Mouse (Mus musculus) lung, postnatal 0 days (tissue): ENCODE results near the gene Otud7b. TPM values are rescaled to one million over a fixed set of nuclear protein-coding genes. Genes with fewer than 3 reads are reported as not detected.

Source experiments
- ATAC-seq: fragments of 200-750 bp; cut with Nextera tagmentation; 2 replicates; pipeline ENCODE4 v1.8.0; 2017; ENCODE audit warnings: moderate library complexity
- DNase-seq: peaks from one replicate; pipeline ENCODE4 v3.0.0-alpha.2; 2016; ENCODE audit warnings: low spot score
- H3K27ac ChIP-seq: fragments of 300-500 bp; sonication (generic); 2 replicates; pipeline ENCODE4 v1.5.1; 2014; ENCODE audit warnings: antibody characterized with exemption, mild to moderate bottlenecking, low read length, mixed read lengths
- H3K27me3 ChIP-seq: fragments of 300-500 bp; sonication (generic); replicated peaks from 2 replicates; pipeline ENCODE4 v1.6.1; 2014; ENCODE audit warnings: low read length, mixed read lengths; ENCODE audit not compliant: insufficient read depth
- H3K36me3 ChIP-seq: fragments of 300-500 bp; sonication (generic); 2 replicates; pipeline ENCODE4 v1.6.1; 2014; ENCODE audit warnings: low read length, mixed read lengths; ENCODE audit not compliant: insufficient read depth
- H3K4me1 ChIP-seq: fragments of 300-500 bp; sonication (generic); 2 replicates; pipeline ENCODE4 v1.6.1; 2014; ENCODE audit warnings: antibody characterized with exemption, low read depth, low read length, mixed read lengths; ENCODE audit not compliant: insufficient read depth
- H3K4me2 ChIP-seq: fragments of 300-500 bp; sonication (generic); replicated peaks from 2 replicates; pipeline ENCODE4 v1.6.1; 2014; ENCODE audit warnings: low read depth, mild to moderate bottlenecking, low read length, moderate library complexity, mixed read lengths
- H3K4me3 ChIP-seq: fragments of 300-500 bp; sonication (generic); 2 replicates; pipeline ENCODE4 v1.5.1; 2014; ENCODE audit warnings: low read depth, low read length
- H3K9ac ChIP-seq: fragments of 300-500 bp; sonication (generic); replicated peaks from 2 replicates; pipeline ENCODE4 v1.6.1; 2014; ENCODE audit warnings: low read depth, mild to moderate bottlenecking
- H3K9me3 ChIP-seq: fragments of 300-500 bp; sonication (generic); 2 replicates; pipeline ENCODE4 v1.6.1; 2016; ENCODE audit warnings: low read length, mixed read lengths
- CTCF ChIP-seq: IDR thresholded peaks from 2 replicates; pipeline ENCODE4 v1.5.1; 2016; ENCODE audit warnings: antibody characterized with exemption, mild to moderate bottlenecking
- EP300 ChIP-seq: IDR thresholded peaks from 2 replicates; pipeline ENCODE4 v1.6.1; 2016; ENCODE audit warnings: antibody characterized with exemption, mild to moderate bottlenecking, control low read depth
- WGBS: fragments of 180-500 bp; shearing (Covaris S2); extraction: QIAGEN DNeasy Blood & Tissue Kit; methylation state at CpG from one replicate; pipeline ENCODE4 v1.1.7; 2014; 5-methylcytosine and 5-hydroxymethylcytosine counted together
- polyA plus RNA-seq: library from polyadenylated mRNA; unstranded; fragments of >200 nt; fragmentation: Nextera tagmentation; extraction: Ambion mirVana; gene quantifications from 2 replicates; pipeline ENCODE4 v1.2.1, GENCODE M21; 2015

Gene Otud7b
- polyA plus RNA-seq, 1 experiment from 2014 or later: 30.2 TPM

DNA sequence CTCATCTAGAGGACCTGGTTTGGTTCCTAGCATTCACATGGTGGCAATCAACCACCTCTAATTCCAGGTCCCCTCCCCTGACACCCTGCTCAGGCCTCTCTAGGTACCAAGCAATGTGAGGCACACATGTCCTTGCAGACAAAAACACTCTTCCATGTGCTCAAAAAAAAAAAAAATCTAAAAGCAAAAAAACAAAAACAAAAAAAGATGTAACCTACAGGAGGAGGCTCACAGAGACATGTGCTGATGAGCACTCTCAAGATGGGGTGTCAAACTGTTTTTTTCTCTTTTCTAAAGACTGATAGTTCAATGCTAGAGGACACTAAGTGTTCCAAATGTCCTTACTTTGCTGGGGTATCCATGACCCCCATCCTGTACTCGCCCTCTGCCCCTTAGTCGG is 22.2 kb upstream of the Otud7b start:
- DNase-seq (no peak), ATAC-seq (no peak)
- TF ChIP-seq CTCF (no peak), EP300 (no peak)
- Histone ChIP-seq H3K4me3 (no peak overlapping the region), H3K9me3 (no peaks in the 10 kb centered on the region), H3K27ac (no peak overlapping the region), H3K4me2 (no peak overlapping the region), H3K36me3 (no peaks in the 10 kb centered on the region), H3K27me3 (no peaks in the 10 kb centered on the region), H3K9ac (no peak overlapping the region), H3K4me1 (no peaks in the 10 kb centered on the region)
- WGBS: 79% methylated on average over 2 of the region's 2 CpGs

DNA sequence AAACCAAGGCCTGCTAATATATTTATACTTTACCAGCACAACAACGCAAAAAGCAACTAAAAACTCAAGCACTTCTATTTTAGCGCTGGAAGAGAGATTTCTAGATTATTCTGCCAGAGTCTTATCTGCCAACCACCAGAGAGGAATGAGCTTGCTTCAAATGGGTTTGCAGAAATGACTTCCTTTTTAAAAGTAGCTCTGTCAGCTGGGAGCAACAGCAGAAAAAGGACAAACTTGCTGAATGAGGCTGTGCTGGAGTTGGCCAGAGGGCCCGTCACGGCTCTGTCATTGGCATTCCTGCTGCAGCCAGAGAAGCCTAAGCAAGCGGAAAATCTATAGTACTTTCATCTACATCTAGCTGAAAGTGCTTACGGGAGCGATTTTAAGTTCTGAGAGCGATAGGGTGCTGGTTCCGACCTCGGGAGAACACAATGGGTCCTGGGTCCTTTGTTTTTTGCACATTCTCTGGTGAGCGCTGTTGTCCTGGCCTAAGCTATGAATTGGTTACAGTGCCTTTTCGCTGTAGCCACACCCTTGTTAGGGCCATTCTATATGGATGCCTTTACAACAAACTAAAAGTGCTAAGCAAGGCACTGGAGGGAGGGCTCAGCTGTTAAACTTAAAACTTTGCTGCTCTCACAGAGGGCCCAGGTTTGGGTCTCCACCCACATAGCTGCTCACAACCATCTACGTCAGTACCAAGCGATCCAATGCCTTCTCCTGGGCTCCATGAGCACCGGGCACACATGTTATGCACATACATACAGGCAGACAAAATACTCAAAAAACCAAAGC is 21.4 kb upstream of the Otud7b start:
- Histone ChIP-seq H3K4me3 (no peak overlapping the region), H3K27me3 (no peaks in the 10 kb centered on the region), H3K9me3 (no peaks in the 10 kb centered on the region), H3K9ac (no peak overlapping the region), H3K36me3 (no peaks in the 10 kb centered on the region), H3K4me1 (no peaks in the 10 kb centered on the region), H3K4me2 (no peak overlapping the region), H3K27ac (no peak overlapping the region)
- 74% methylated on average over 15 of the region's 15 CpGs for WGBS
- no peak for ATAC-seq
- no peak for DNase-seq
- TF ChIP-seq EP300 (no peak), CTCF (no peak)

DNA sequence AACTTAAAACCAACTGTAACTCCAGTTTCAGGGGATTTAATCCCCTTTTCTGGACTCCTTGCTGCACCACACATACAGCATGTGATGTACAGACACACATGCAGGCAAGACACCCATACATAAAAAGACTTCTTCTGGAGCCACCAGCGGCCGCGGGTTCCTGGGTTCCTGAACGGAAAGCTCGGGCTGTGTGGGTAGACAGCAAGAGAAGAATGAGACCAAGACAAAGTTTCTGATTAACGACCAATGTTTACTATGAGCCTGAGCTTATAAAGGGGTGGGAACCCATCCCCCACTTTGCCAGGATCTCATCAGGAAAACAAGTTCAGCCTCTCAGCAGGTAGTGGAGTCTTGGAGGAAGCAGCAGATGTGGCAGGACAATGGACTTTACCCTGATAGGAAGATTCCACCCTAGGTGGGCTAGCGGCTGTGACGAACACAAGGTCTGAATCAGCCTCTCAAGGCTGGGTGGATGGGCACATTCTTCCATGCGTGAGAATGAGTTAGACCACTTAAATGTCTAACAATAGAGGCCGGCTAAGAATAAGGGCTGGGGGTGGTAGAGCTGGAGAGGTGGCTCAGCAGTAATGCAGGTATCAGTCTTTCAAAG is 20.1 kb upstream of the Otud7b start:
- Histone ChIP-seq H3K9me3 (no peaks in the 10 kb centered on the region), H3K36me3 (no peaks in the 10 kb centered on the region), H3K27me3 (no peaks in the 10 kb centered on the region), H3K4me1 (no peaks in the 10 kb centered on the region), H3K4me2 (no peak overlapping the region), H3K4me3 (no peak overlapping the region), H3K9ac (no peak overlapping the region), H3K27ac (no peak overlapping the region)
- ATAC-seq (no peak), DNase-seq (no peak)
- 79% methylated on average over 10 of the region's 10 CpGs for WGBS
- TF ChIP-seq EP300 (no peak), CTCF (no peak)

DNA sequence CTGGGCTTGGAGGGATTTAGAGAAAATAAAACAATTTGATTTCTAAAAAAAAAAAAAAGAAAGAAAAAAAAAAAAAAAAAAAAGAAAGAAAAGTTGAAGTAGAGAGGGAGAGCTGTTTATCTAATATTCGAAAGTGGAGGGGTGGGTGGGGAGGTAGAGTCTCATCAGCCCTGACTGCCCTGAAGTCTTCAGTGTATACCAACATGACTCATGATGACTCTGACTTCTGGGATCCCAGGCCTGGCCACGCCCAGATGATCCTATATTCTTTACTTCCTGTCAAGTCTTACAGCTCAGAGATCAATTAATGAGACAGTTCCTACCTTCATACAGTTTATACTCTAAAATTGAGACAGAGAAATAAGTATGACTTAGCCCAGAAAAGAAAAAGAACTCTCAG is 17.1 kb upstream of the Otud7b start:
- WGBS: 52% methylated on average over 2 of the region's 2 CpGs
- Histone ChIP-seq H3K9ac (no peak overlapping the region), H3K4me3 (no peak overlapping the region), H3K27me3 (no peaks in the 10 kb centered on the region), H3K4me2 (no peak overlapping the region), H3K27ac (no peak overlapping the region), H3K4me1 (no peaks in the 10 kb centered on the region), H3K9me3 (no peaks in the 10 kb centered on the region), H3K36me3 (no peaks in the 10 kb centered on the region)
- ATAC-seq: no peak
- no peak for DNase-seq
- TF ChIP-seq EP300 (no peak), CTCF (no peak)

DNA sequence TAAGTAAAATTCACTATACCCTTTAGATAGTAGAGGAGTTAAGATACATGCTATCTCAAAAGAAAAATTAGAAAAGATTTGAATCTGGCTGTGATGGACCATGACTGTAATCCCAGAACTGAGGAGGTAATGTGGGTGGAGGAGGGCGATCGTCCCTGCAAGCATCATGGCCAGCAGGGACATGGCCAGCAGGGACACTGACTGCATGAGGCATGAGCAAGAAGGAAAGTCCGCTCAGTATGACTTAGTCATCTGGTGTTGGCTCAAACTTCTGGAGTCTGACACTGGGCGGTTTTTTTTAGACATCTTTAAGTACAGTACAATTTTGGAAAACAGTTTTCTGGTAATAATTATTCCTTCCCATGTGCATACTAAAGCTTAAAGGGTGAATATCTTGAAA is 16.5 kb upstream of the Otud7b start:
- TF ChIP-seq CTCF (no peak), EP300 (no peak)
- H3K4me1 ChIP-seq: no peaks in the 10 kb centered on the region
- no peak overlapping the region for H3K9ac ChIP-seq
- 77% methylated on average over 4 of the region's 4 CpGs for WGBS
- H3K27ac ChIP-seq: no peak overlapping the region
- no peak overlapping the region for H3K4me3 ChIP-seq
- DNase-seq (no peak), ATAC-seq (no peak)
- no peaks in the 10 kb centered on the region for H3K9me3 ChIP-seq
- H3K36me3 ChIP-seq: no peaks in the 10 kb centered on the region
- H3K27me3 ChIP-seq: no peaks in the 10 kb centered on the region
- no peak overlapping the region for H3K4me2 ChIP-seq

DNA sequence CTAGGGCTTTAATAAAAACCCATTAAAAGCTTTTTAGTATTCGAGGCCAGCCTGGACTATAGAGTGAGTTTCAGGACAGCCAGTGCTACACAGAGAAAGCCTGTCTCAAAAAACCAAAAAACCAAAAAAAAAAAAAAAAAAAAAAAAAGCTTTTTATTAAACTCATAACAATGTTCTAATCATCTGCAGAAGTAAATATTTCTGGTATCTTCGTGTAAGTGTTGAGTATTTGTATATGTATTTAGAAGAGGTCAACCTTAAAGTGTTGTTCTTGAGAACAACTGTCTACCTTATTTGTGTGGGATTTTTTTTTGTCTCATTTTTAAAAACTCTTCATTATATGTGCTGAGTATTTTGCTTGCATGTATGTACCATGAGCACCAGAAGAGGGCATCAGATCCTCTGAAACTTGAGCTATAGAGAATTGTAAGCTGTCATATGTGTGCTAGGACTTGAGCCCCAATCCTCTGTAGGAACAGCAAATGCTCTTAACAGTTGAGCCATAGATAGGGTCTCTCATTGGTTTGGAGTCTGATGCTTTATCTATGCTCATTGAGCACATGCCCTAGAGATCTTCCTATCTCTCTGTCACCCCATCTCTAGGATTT is 14.3 kb upstream of the Otud7b start:
- TF ChIP-seq CTCF: peak; percentile 67
- TF ChIP-seq EP300: no peak
- ATAC-seq (no peak), DNase-seq (peak; percentile 66)
- no peaks in the 10 kb centered on the region for H3K9me3 ChIP-seq
- H3K27me3 ChIP-seq: no peaks in the 10 kb centered on the region
- H3K9ac ChIP-seq: no peak overlapping the region
- H3K36me3 ChIP-seq: no peaks in the 10 kb centered on the region
- 49% methylated on average over 2 of the region's 2 CpGs for WGBS
- no peaks in the 10 kb centered on the region for H3K4me1 ChIP-seq
- H3K4me2 ChIP-seq: no peak overlapping the region
- H3K27ac ChIP-seq: no peak overlapping the region
- H3K4me3 ChIP-seq: no peak overlapping the region
